Mouse (Mus musculus) intestine, embryonic 16.5 days (tissue): ENCODE results near the gene Map2k1. TPM values are rescaled to one million over a fixed set of nuclear protein-coding genes. Genes with fewer than 3 reads are reported as not detected.

ENCODE experiments used
- ATAC-seq: fragments of 200-750 bp; cut with Nextera tagmentation; 2 replicates; pipeline ENCODE4 v1.8.0; 2017; ENCODE audit warnings: moderate TSS enrichment, moderate library complexity
- H3K27ac ChIP-seq: fragments of 300-500 bp; sonication (generic); 2 replicates; pipeline ENCODE4 v1.5.1; 2014; ENCODE audit warnings: mild to moderate bottlenecking, low read length
- H3K27me3 ChIP-seq: fragments of 300-500 bp; sonication (generic); replicated peaks from 2 replicates; pipeline ENCODE4 v1.6.1; 2014; ENCODE audit warnings: low read length, control low read depth, mixed read lengths; ENCODE audit not compliant: control insufficient read depth, insufficient read depth
- H3K36me3 ChIP-seq: fragments of 300-500 bp; sonication (generic); 2 replicates; pipeline ENCODE4 v1.6.1; 2014; ENCODE audit warnings: low read length, control low read depth; ENCODE audit not compliant: control insufficient read depth, insufficient read depth
- H3K4me1 ChIP-seq: fragments of 300-500 bp; sonication (generic); 2 replicates; pipeline ENCODE4 v1.6.1; 2014; ENCODE audit warnings: low read length, control low read depth, mixed read lengths; ENCODE audit not compliant: control insufficient read depth, insufficient read depth
- H3K4me2 ChIP-seq: fragments of 300-500 bp; sonication (generic); 2 replicates; pipeline ENCODE4 v1.6.1; 2014; ENCODE audit warnings: low read depth, low read length, control low read depth
- H3K4me3 ChIP-seq: fragments of 300-500 bp; sonication (generic); 2 replicates; pipeline ENCODE4 v1.5.1; 2014; ENCODE audit warnings: mild to moderate bottlenecking, low read length
- H3K9ac ChIP-seq: fragments of 300-500 bp; sonication (generic); 2 replicates; pipeline ENCODE4 v1.6.1; 2014; ENCODE audit warnings: low read depth, low read length
- H3K9me3 ChIP-seq: fragments of 300-500 bp; sonication (generic); 2 replicates; pipeline ENCODE4 v1.6.1; 2016; ENCODE audit warnings: low read length, control low read depth; ENCODE audit not compliant: control insufficient read depth
- WGBS: fragments of 180-500 bp; shearing (Covaris S2); extraction: QIAGEN DNeasy Blood & Tissue Kit; methylation state at CpG from one replicate; pipeline ENCODE4 v1.1.7; 2014; 5-methylcytosine and 5-hydroxymethylcytosine counted together
- polyA plus RNA-seq: library from polyadenylated mRNA; unstranded; fragments of >200 nt; fragmentation: Nextera tagmentation; extraction: Ambion mirVana; gene quantifications from 2 replicates; pipeline ENCODE4 v1.2.1, GENCODE M21; 2015

The Map2k1 gene
- polyA plus RNA-seq, 1 experiment from 2014 or later, result 97.4 TPM

DNA sequence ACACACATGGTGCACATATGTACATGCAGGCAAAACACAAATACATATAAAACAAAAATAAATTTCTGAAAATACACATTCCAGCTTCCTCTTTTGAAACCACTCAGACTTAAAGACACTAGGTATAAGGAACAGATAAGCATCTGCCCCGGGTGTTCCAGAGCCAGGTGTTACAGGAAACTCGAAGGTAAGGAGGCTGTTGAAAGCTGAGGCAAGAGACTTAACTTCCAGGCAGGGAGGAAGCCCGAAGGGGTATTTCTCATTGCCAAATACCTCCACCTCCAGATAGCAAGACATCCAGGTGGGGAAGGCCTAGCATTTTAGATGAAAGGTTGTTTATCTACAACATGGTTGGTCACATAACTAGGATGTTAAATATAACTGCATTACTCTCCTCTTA is 2.0 kb upstream of the Map2k1 start:
- no peaks in the 10 kb centered on the region for H3K27me3 ChIP-seq
- H3K9ac ChIP-seq, result no peak overlapping the region
- 78% methylated on average over 3 of the region's 3 CpGs for WGBS

GRCm38 (mm10) chr9:64252591-64253020 is 825 bp downstream of the Map2k1 start:
- Histone ChIP-seq H3K4me1 (peaks cover 23% of the 10 kb centered on the region), H3K27me3 (no peaks in the 10 kb centered on the region), H3K9ac (peak overlapping the region; percentile 91), H3K36me3 (no peaks in the 10 kb centered on the region), H3K4me3 (peak overlapping the region; percentile 91), H3K27ac (peak overlapping the region; percentile 92), H3K9me3 (no peaks in the 10 kb centered on the region), H3K4me2 (peak overlapping the region; percentile 67)
- under 1% methylated on average over 16 of the region's 16 CpGs for WGBS
- peak; percentile 17; the same call in 1 of the 2 replicates for ATAC-seq

More for the DNA sequence above, 2.0 kb upstream of the Map2k1 start:
- H3K36me3 ChIP-seq, result no peaks in the 10 kb centered on the region
- no peaks in the 10 kb centered on the region for H3K9me3 ChIP-seq
- no peak for ATAC-seq
- no peak overlapping the region for H3K4me3 ChIP-seq
- H3K27ac ChIP-seq, result no peak overlapping the region
- H3K4me2 ChIP-seq, result no peak overlapping the region
- H3K4me1 ChIP-seq, result peaks cover 14% of the 10 kb centered on the region

- Histone ChIP-seq H3K9ac (no peak overlapping the region), H3K4me3 (no peak overlapping the region), H3K4me1 (peaks cover 23% of the 10 kb centered on the region), H3K27ac (no peak overlapping the region), H3K27me3 (no peaks in the 10 kb centered on the region), H3K9me3 (no peaks in the 10 kb centered on the region), H3K4me2 (no peak overlapping the region), H3K36me3 (no peaks in the 10 kb centered on the region)
- ATAC-seq, result no peak
These were observed 3.2 kb downstream of the Map2k1 start for GRCm38 (mm10) chr9:64250111-64250730.

GRCm38 (mm10) chr9:64249371-64249770 is 4.1 kb downstream of the Map2k1 start:
- no peak for ATAC-seq
- WGBS, result 73% methylated on average over 1 of the region's 1 CpGs

GRCm38 (mm10) chr9:64242381-64242831 is 11.0 kb downstream of the Map2k1 start:
- no peak overlapping the region for H3K4me3 ChIP-seq
- H3K4me1 ChIP-seq, result peaks cover 10% of the 10 kb centered on the region; the same call in 1 of the 2 replicates
- ATAC-seq, result no peak
- no peak overlapping the region for H3K9ac ChIP-seq
- 65% methylated on average over 6 of the region's 6 CpGs for WGBS
- no peak overlapping the region for H3K27ac ChIP-seq
- no peaks in the 10 kb centered on the region for H3K27me3 ChIP-seq
- H3K9me3 ChIP-seq, result no peaks in the 10 kb centered on the region
- H3K4me2 ChIP-seq, result no peak overlapping the region
- no peaks in the 10 kb centered on the region for H3K36me3 ChIP-seq

More at GRCm38 (mm10) chr9:64249371-64249770, 4.1 kb downstream of the Map2k1 start:
- no peak overlapping the region for H3K9ac ChIP-seq
- no peak overlapping the region for H3K27ac ChIP-seq
- no peaks in the 10 kb centered on the region for H3K27me3 ChIP-seq
- H3K4me1 ChIP-seq, result peaks cover 23% of the 10 kb centered on the region
- H3K4me2 ChIP-seq, result no peak overlapping the region
- no peak overlapping the region for H3K4me3 ChIP-seq
- no peaks in the 10 kb centered on the region for H3K36me3 ChIP-seq
- no peaks in the 10 kb centered on the region for H3K9me3 ChIP-seq

GRCm38 (mm10) chr9:64240681-64241080 is 12.8 kb downstream of the Map2k1 start:
- Histone ChIP-seq H3K4me2 (no peak overlapping the region), H3K27ac (no peak overlapping the region)

DNA sequence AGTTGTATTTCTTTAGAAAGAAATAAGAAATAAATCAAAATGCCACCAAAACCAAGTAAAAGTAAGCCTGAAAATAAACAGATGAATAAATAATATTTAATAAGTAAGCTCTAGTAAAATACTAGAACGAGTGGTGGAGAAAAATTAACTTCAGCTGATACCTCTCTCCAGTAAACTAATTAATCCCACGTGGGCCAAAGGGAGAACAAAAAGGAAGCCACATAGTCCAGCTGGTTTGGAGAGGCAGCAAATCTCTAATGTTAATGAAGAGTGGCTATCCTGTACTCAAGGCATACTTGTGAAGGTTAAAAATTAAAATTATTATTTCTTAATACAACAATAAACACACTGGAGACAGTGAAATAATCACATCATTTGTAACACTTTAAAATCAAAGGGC is 13.3 kb downstream of the Map2k1 start:
- H3K9me3 ChIP-seq, result no peaks in the 10 kb centered on the region
- H3K27ac ChIP-seq, result no peak overlapping the region
- peaks cover 10% of the 10 kb centered on the region; the same call in 1 of the 2 replicates for H3K4me1 ChIP-seq
- WGBS, result 42% methylated on average over 2 of the region's 2 CpGs
- H3K27me3 ChIP-seq, result no peaks in the 10 kb centered on the region
- ATAC-seq, result no peak
- no peak overlapping the region for H3K9ac ChIP-seq
- H3K4me2 ChIP-seq, result no peak overlapping the region
- H3K4me3 ChIP-seq, result no peak overlapping the region
- H3K36me3 ChIP-seq, result no peaks in the 10 kb centered on the region

More at GRCm38 (mm10) chr9:64240681-64241080, 12.8 kb downstream of the Map2k1 start:
- Histone ChIP-seq H3K9ac (no peak overlapping the region), H3K4me1 (peaks cover 10% of the 10 kb centered on the region; the same call in 1 of the 2 replicates), H3K9me3 (no peaks in the 10 kb centered on the region), H3K36me3 (no peaks in the 10 kb centered on the region), H3K4me3 (no peak overlapping the region), H3K27me3 (no peaks in the 10 kb centered on the region)
- no peak for ATAC-seq
- 48% methylated on average over 8 of the region's 8 CpGs for WGBS

- Histone ChIP-seq H3K27ac (no peak overlapping the region), H3K27me3 (no peaks in the 10 kb centered on the region), H3K36me3 (no peaks in the 10 kb centered on the region), H3K4me2 (no peak overlapping the region), H3K4me1 (peaks cover 29% of the 10 kb centered on the region), H3K9me3 (no peaks in the 10 kb centered on the region), H3K9ac (no peak overlapping the region), H3K4me3 (no peak overlapping the region)
- no peak for ATAC-seq
- WGBS, result 96% methylated on average over 7 of the region's 7 CpGs
These were observed 17.4 kb downstream of the Map2k1 start for GRCm38 (mm10) chr9:64236056-64236455.

- Histone ChIP-seq H3K9me3 (no peaks in the 10 kb centered on the region), H3K9ac (no peak within 1 kb of the TSS), H3K27me3 (no peaks in the 10 kb centered on the region), H3K4me3 (no peak within 1 kb of the TSS), H3K4me2 (no peak within 1 kb of the TSS), H3K27ac (peak within 1 kb of the TSS; percentile 49; the same call in 1 of the 2 replicates), H3K4me1 (peaks cover 24% of the 10 kb centered on the region), H3K36me3 (no peaks in the 10 kb centered on the region)
- 82% methylated on average over 8 of the region's 8 CpGs for WGBS
- ATAC-seq, result no peak
These were observed 18.5 kb downstream of the Map2k1 start, which contains the start of gene Uchl4 for GRCm38 (mm10) chr9:64234768-64235435. Gene Uchl4, plus strand, starts transcription at chr9:64235201.
